Mouse (Mus musculus): Measurements from ENCODE around the gene Gm13539.

DNA sequence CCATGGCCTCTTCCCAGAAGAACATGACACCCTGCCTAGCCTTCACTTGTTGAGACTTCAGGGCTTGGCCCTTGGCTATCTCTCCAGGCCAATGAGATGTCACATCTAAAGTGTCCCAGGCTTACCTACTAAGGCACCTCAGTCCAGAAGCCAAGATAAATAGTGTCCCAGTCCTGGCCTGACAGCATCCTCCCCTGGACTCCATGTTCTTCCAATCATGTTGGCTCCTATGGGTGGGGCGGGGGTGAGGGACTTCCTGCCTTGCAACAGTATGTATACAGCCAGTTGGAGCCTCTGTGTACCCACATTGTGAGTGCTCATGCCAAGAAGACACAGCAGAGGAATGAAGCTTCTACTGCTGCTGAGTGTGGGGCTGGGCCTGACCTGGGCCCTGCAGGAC lies 5.3 kb upstream of the Gm13539 start, which contains the start of gene Lcn11:
- TF ChIP-seq CTCF (IDR thresholded peaks at IDR 0.05) (no peak), EP300 (IDR thresholded peaks at IDR 0.05) (no peak)
